Mouse (Mus musculus) MEL (cell line): ENCODE results near the gene Fam208a. TPM values are rescaled to one million over a fixed set of nuclear protein-coding genes. Genes with fewer than 3 reads are reported as not detected.

Experiments used
- DNase-seq: peaks from one replicate; pipeline ENCODE4 v3.0.0; 2011; ENCODE audit warnings: low read depth, low spot score
- H3K27ac ChIP-seq: 2 replicates; pipeline ENCODE4 v1.5.1; 2012; ENCODE audit warnings: low read depth, mild to moderate bottlenecking, control low read depth, low read length, moderate library complexity; ENCODE audit not compliant: control insufficient read depth
- H3K27me3 ChIP-seq, 2 experiments: fragments of 150-350 bp in 1 of 2; sonication (generic) in 1 of 2; 2 replicates each; pipeline ENCODE4 v1.6.1; 2012; ENCODE audit warnings: low read length in 2 of 2, mild to moderate bottlenecking in 2 of 2, improper control_type of control experiment in 1 of 2, moderate library complexity in 1 of 2; ENCODE audit not compliant: insufficient read depth in 2 of 2, control insufficient read depth in 1 of 2
- H3K36me3 ChIP-seq, 2 experiments: 2 replicates each; pipeline ENCODE4 v1.6.1; 2012 to 2014; ENCODE audit warnings: low read length in 2 of 2, improper control_type of control experiment in 1 of 2, inconsistent platforms in 1 of 2, mild to moderate bottlenecking in 1 of 2; ENCODE audit not compliant: insufficient read depth in 2 of 2, control insufficient read depth in 1 of 2
- H3K4me1 ChIP-seq, 2 experiments: fragments of 150-350 bp in 1 of 2; sonication (generic) in 1 of 2; 2 replicates each; pipeline ENCODE4 v1.6.1; 2012; ENCODE audit warnings: low read length in 2 of 2, improper control_type of control experiment in 1 of 2, mild to moderate bottlenecking in 1 of 2; ENCODE audit not compliant: insufficient read depth in 2 of 2, control insufficient read depth in 1 of 2
- H3K4me3 ChIP-seq, 2 experiments: fragments of 150-350 bp in 1 of 2; sonication (generic) in 1 of 2; 2 replicates each; pipeline ENCODE4 v1.5.1; 2012; ENCODE audit warnings: low read depth in 2 of 2, low read length in 2 of 2, mild to moderate bottlenecking in 2 of 2, moderate library complexity in 2 of 2, control low read depth in 1 of 2, improper control_type of control experiment in 1 of 2; ENCODE audit not compliant: control insufficient read depth in 1 of 2, insufficient read depth in 1 of 2
- H3K79me2 ChIP-seq: 2 replicates; pipeline ENCODE4 v1.6.1; 2012; ENCODE audit warnings: mild to moderate bottlenecking, low read length, moderate library complexity; ENCODE audit not compliant: control insufficient read depth, poor library complexity, insufficient read depth
- H3K9ac ChIP-seq: 2 replicates; pipeline ENCODE4 v1.6.1; 2012; ENCODE audit warnings: low read depth, mild to moderate bottlenecking, control low read depth, low read length, moderate library complexity; ENCODE audit not compliant: control insufficient read depth, poor library complexity, severe bottlenecking
- H3K9me3 ChIP-seq: fragments of 150-350 bp; sonication (generic); replicated peaks from 2 replicates; pipeline ENCODE4 v1.6.1; 2012; ENCODE audit warnings: mild to moderate bottlenecking, low read length, improper control_type of control experiment, moderate library complexity; ENCODE audit not compliant: insufficient read depth
- BHLHE40 ChIP-seq: IDR thresholded peaks from 2 replicates; pipeline ENCODE4 v1.6.1; 2012; ENCODE audit warnings: low read depth, mild to moderate bottlenecking, inconsistent platforms, low read length, improper control_type of control experiment, borderline replicate concordance
- CTCF ChIP-seq, 3 experiments: IDR thresholded peaks in 2 of 3; conservative IDR thresholded peaks in 1 of 3; 2 replicates each; pipeline ENCODE4 v1.5.1; 2011 to 2012; ENCODE audit warnings: low read length in 3 of 3, low read depth in 2 of 3, mild to moderate bottlenecking in 2 of 3, improper control_type of control experiment in 1 of 3, inconsistent platforms in 1 of 3, mixed read lengths in 1 of 3, moderate library complexity in 1 of 3; ENCODE audit not compliant: control insufficient read depth in 1 of 3, insufficient read depth in 1 of 3, poor library complexity in 1 of 3, severe bottlenecking in 1 of 3
- E2F4 ChIP-seq: IDR thresholded peaks from 2 replicates; pipeline ENCODE4 v1.6.1; 2011; ENCODE audit warnings: low read depth, low read length, improper control_type of control experiment, borderline replicate concordance
- ETS1 ChIP-seq: IDR thresholded peaks from 2 replicates; pipeline ENCODE4 v1.6.1; 2012; ENCODE audit warnings: low read depth, mild to moderate bottlenecking, inconsistent platforms, low read length, improper control_type of control experiment, moderate library complexity
- GABPA ChIP-seq: IDR thresholded peaks from 2 replicates; pipeline ENCODE4 v1.6.1; 2012; ENCODE audit warnings: low read depth, mild to moderate bottlenecking, inconsistent platforms, low read length, improper control_type of control experiment, moderate library complexity
- GATA1 ChIP-seq: IDR thresholded peaks from 2 replicates; pipeline ENCODE4 v1.6.1; 2011; ENCODE audit warnings: low read depth, low read length, improper control_type of control experiment
- HCFC1 ChIP-seq: IDR thresholded peaks from 2 replicates; pipeline ENCODE4 v1.6.1; 2012; ENCODE audit warnings: low read depth, mild to moderate bottlenecking, inconsistent platforms, low read length, improper control_type of control experiment, moderate library complexity
- KAT2A ChIP-seq: conservative IDR thresholded peaks from 2 replicates; pipeline ENCODE4 v1.6.1; 2012; ENCODE audit warnings: low read depth, low read length, improper control_type of control experiment, inconsistent platforms
- MAFK ChIP-seq: IDR thresholded peaks from 2 replicates; pipeline ENCODE4 v1.6.1; 2011; ENCODE audit warnings: low read depth, mild to moderate bottlenecking, low read length, improper control_type of control experiment, borderline replicate concordance
- MEF2A ChIP-seq: IDR thresholded peaks from 2 replicates; pipeline ENCODE4 v1.6.1; 2014; ENCODE audit warnings: low read depth, mild to moderate bottlenecking, inconsistent platforms, low read length, improper control_type of control experiment; ENCODE audit not compliant: poor library complexity, insufficient replicate concordance, severe bottlenecking; ENCODE audit errors: extremely low read depth
- MXI1 ChIP-seq: IDR thresholded peaks from 2 replicates; pipeline ENCODE4 v1.6.1; 2011; ENCODE audit warnings: mild to moderate bottlenecking, low read depth, low read length, improper control_type of control experiment
- MYB ChIP-seq: IDR thresholded peaks from 2 replicates; pipeline ENCODE4 v1.6.1; 2011; ENCODE audit warnings: mild to moderate bottlenecking, low read depth, low read length, improper control_type of control experiment
- MYC ChIP-seq: IDR thresholded peaks from 2 replicates; pipeline ENCODE4 v1.6.1; 2011; ENCODE audit warnings: low read depth, mild to moderate bottlenecking, low read length, improper control_type of control experiment, moderate library complexity
- NRF1 ChIP-seq: IDR thresholded peaks from 2 replicates; pipeline ENCODE4 v1.6.1; 2014; ENCODE audit warnings: low read depth, mild to moderate bottlenecking, inconsistent platforms, low read length, improper control_type of control experiment, moderate library complexity; ENCODE audit not compliant: poor library complexity, insufficient read depth, severe bottlenecking
- POLR2A ChIP-seq, 2 experiments: IDR thresholded peaks; 2 replicates each; pipeline ENCODE4 v1.6.1; 2011 to 2012; ENCODE audit warnings: low read length in 2 of 2, mild to moderate bottlenecking in 2 of 2, control low read depth in 1 of 2, improper control_type of control experiment in 1 of 2, low read depth in 1 of 2, moderate library complexity in 1 of 2; ENCODE audit not compliant: control insufficient read depth in 1 of 2, insufficient read depth in 1 of 2, poor library complexity in 1 of 2
- POLR2AphosphoS2 ChIP-seq: IDR thresholded peaks from 2 replicates; pipeline ENCODE4 v1.6.1; 2011; ENCODE audit warnings: low read length, improper control_type of control experiment
- RAD21 ChIP-seq: IDR thresholded peaks from 2 replicates; pipeline ENCODE4 v1.6.1; 2011; ENCODE audit warnings: mild to moderate bottlenecking, low read depth, low read length, improper control_type of control experiment
- RCOR1 ChIP-seq: IDR thresholded peaks from 2 replicates; pipeline ENCODE4 v1.6.1; 2012; ENCODE audit warnings: low read depth, mild to moderate bottlenecking, inconsistent platforms, low read length, improper control_type of control experiment
- SMC3 ChIP-seq: IDR thresholded peaks from 2 replicates; pipeline ENCODE4 v1.6.1; 2011; ENCODE audit warnings: low read depth, low read length, improper control_type of control experiment
- TBP ChIP-seq: IDR thresholded peaks from 2 replicates; pipeline ENCODE4 v1.8.0; 2011; ENCODE audit warnings: low read depth, low read length, improper control_type of control experiment
- UBTF ChIP-seq: IDR thresholded peaks from 2 replicates; pipeline ENCODE4 v1.6.1; 2012; ENCODE audit warnings: low read depth, mild to moderate bottlenecking, inconsistent platforms, low read length, improper control_type of control experiment, moderate library complexity, borderline replicate concordance; ENCODE audit not compliant: insufficient read depth
- USF1 ChIP-seq: IDR thresholded peaks from 2 replicates; pipeline ENCODE4 v1.6.1; 2014; ENCODE audit warnings: low read depth, mild to moderate bottlenecking, inconsistent platforms, low read length, improper control_type of control experiment, moderate library complexity
- USF2 ChIP-seq, 2 experiments: IDR thresholded peaks; 2 replicates each; pipeline ENCODE4 v1.6.1; 2011 to 2012; ENCODE audit warnings: improper control_type of control experiment in 2 of 2, low read length in 2 of 2, borderline replicate concordance in 1 of 2, inconsistent platforms in 1 of 2, low read depth in 1 of 2, mild to moderate bottlenecking in 1 of 2; ENCODE audit not compliant: insufficient read depth in 1 of 2
- ZMIZ1 ChIP-seq: IDR thresholded peaks from 2 replicates; pipeline ENCODE4 v1.6.1; 2012; ENCODE audit warnings: low read depth, mild to moderate bottlenecking, inconsistent platforms, low read length, improper control_type of control experiment, moderate library complexity
- polyA plus RNA-seq, 2 experiments: library from polyadenylated mRNA; stranded (reverse) in 1 of 2; unstranded in 1 of 2; fragments of >175 nt in 1 of 2; fragments of >200 nt in 1 of 2; gene quantifications; 2 replicates each; pipeline versions ENCODE4 v1.2.1 to v1.2.4; 2012; ENCODE audit warnings: low replicate concordance in 2 of 2, low read depth in 1 of 2; ENCODE audit not compliant: insufficient read length in 2 of 2, insufficient read depth in 1 of 2, missing spikeins in 1 of 2
- total RNA-seq: library from RNA; depleted of rRNA; stranded (reverse); fragments of 300-350 nt; gene quantifications from 2 replicates; pipeline ENCODE4 v1.2.3, GENCODE M21; 2012

Fam208a gene
- total and polyA plus RNA-seq, 3 experiments = 3.2 to 25.4 (median 8.7) TPM

- no peak for DNase-seq
- Histone ChIP-seq H3K4me1 (0 out of 4 replicates have a peak, but pooled peaks cover 0 to 2% of the 10 kb centered on the region in 2 experiments), H3K36me3 (no peaks in the 10 kb centered on the region), H3K27ac (no peak overlapping the region), H3K27me3 (no peaks in the 10 kb centered on the region), H3K9me3 (no peaks in the 10 kb centered on the region), H3K4me3 (no peak overlapping the region), H3K79me2 (no peaks in the 10 kb centered on the region), H3K9ac (no peak overlapping the region)
- TF ChIP-seq CTCF (IDR thresholded peaks at IDR 0.05 in 2 of 3, conservative IDR thresholded peaks at IDR 0.05 in 1 of 3; ENCODE audit: control insufficient read depth in 1 of 3, insufficient read depth in 1 of 3, low read depth in 2 of 3, low read length in 3 of 3, poor library complexity in 1 of 3, severe bottlenecking in 1 of 3) (no peak), MAFK (no peak), SMC3 (no peak), NRF1 (no peak), UBTF (no peak), HCFC1 (no peak), E2F4 (no peak), KAT2A (no peak), MYB (no peak), ZMIZ1 (no peak), BHLHE40 (no peak), ETS1 (no peak), USF2 (IDR thresholded peaks at IDR 0.05; ENCODE audit: borderline replicate concordance in 1 of 2, insufficient read depth in 1 of 2, low read depth in 1 of 2, low read length in 2 of 2) (no peak)
Observed at GRCm38 (mm10) chr14:27420816-27421215, 7.8 kb upstream of the Fam208a start.

- TF ChIP-seq MEF2A = no peak
- no peak for TF ChIP-seq KAT2A
- no peak for TF ChIP-seq USF2 (IDR thresholded peaks at IDR 0.05; ENCODE audit: borderline replicate concordance in 1 of 2, insufficient read depth in 1 of 2, low read depth in 1 of 2, low read length in 2 of 2)
- no peak for TF ChIP-seq MXI1
- no peak for TF ChIP-seq USF1
- TF ChIP-seq POLR2AphosphoS2 = no peak
- no peak for TF ChIP-seq MYB
- no peak for TF ChIP-seq TBP
- no peak for TF ChIP-seq GABPA
- TF ChIP-seq RCOR1 = no peak
- TF ChIP-seq RAD21 = no peak
- no peak for TF ChIP-seq MYC
- TF ChIP-seq POLR2A (IDR thresholded peaks at IDR 0.05; ENCODE audit: control insufficient read depth in 1 of 2, insufficient read depth in 1 of 2, low read depth in 1 of 2, low read length in 2 of 2, poor library complexity in 1 of 2) = no peak
- TF ChIP-seq GATA1 = no peak
- TF ChIP-seq, all 39 proteins: peak for 0
- H3K27me3 ChIP-seq = no peaks in the 10 kb centered on the region
Observed at GRCm38 (mm10) chr14:27422301-27422700, 6.3 kb upstream of the Fam208a start.

More at GRCm38 (mm10) chr14:27422301-27422700, 6.3 kb upstream of the Fam208a start:
- Histone ChIP-seq H3K36me3 (no peaks in the 10 kb centered on the region), H3K9me3 (no peaks in the 10 kb centered on the region), H3K27ac (no peak overlapping the region), H3K79me2 (no peaks in the 10 kb centered on the region), H3K4me3 (no peak overlapping the region), H3K4me1 (0 out of 4 replicates have a peak, but pooled peaks cover 0 to 2% of the 10 kb centered on the region in 2 experiments), H3K9ac (no peak overlapping the region)
- DNase-seq = no peak
